Mouse (Mus musculus) stomach, embryonic 14.5 days (tissue): ENCODE measurements around the gene Fbxl16. TPM values are rescaled to one million over a fixed set of nuclear protein-coding genes. Genes with fewer than 3 reads are reported as not detected.

Source experiments
- ATAC-seq: fragments of 200-750 bp; cut with Nextera tagmentation; 2 replicates; pipeline ENCODE4 v1.8.0; 2017; ENCODE audit warnings: low read depth, moderate TSS enrichment; ENCODE audit not compliant: insufficient number of reproducible peaks, insufficient read depth, low FRiP score
- H3K27ac ChIP-seq: fragments of 300-500 bp; sonication (generic); 2 replicates; pipeline ENCODE4 v1.5.1; 2014; ENCODE audit warnings: mild to moderate bottlenecking, low read length, moderate library complexity, mixed read lengths
- H3K27me3 ChIP-seq: fragments of 300-500 bp; sonication (generic); 2 replicates; pipeline ENCODE4 v1.6.1; 2014; ENCODE audit warnings: low read length, control low read depth, mixed read lengths; ENCODE audit not compliant: control insufficient read depth, insufficient read depth
- H3K36me3 ChIP-seq: fragments of 300-500 bp; sonication (generic); 2 replicates; pipeline ENCODE4 v1.6.1; 2014; ENCODE audit warnings: mild to moderate bottlenecking, control low read depth, low read length, moderate library complexity, mixed read lengths; ENCODE audit not compliant: control insufficient read depth, insufficient read depth
- H3K4me1 ChIP-seq: fragments of 300-500 bp; sonication (generic); 2 replicates; pipeline ENCODE4 v1.6.1; 2014; ENCODE audit warnings: low read length, control low read depth, mixed read lengths; ENCODE audit not compliant: control insufficient read depth, insufficient read depth
- H3K4me2 ChIP-seq: fragments of 300-500 bp; sonication (generic); replicated peaks from 2 replicates; pipeline ENCODE4 v1.6.1; 2014; ENCODE audit warnings: low read depth, low read length, control low read depth
- H3K4me3 ChIP-seq: fragments of 300-500 bp; sonication (generic); 2 replicates; pipeline ENCODE4 v1.5.1; 2014; ENCODE audit warnings: low read depth, low read length, control low read depth
- H3K9ac ChIP-seq: fragments of 300-500 bp; sonication (generic); replicated peaks from 2 replicates; pipeline ENCODE4 v1.6.1; 2014; ENCODE audit warnings: low read depth, mild to moderate bottlenecking, control low read depth, low read length, moderate library complexity, mixed read lengths
- H3K9me3 ChIP-seq: fragments of 300-500 bp; sonication (generic); 2 replicates; pipeline ENCODE4 v1.6.1; 2016; ENCODE audit warnings: low read depth, low read length, control low read depth; ENCODE audit not compliant: control insufficient read depth
- WGBS: fragments of 180-500 bp; shearing (Covaris S2); extraction: QIAGEN DNeasy Blood & Tissue Kit; methylation state at CpG from one replicate; pipeline ENCODE4 v1.1.7; 2014; 5-methylcytosine and 5-hydroxymethylcytosine counted together
- polyA plus RNA-seq: library from polyadenylated mRNA; unstranded; fragments of >200 nt; fragmentation: Nextera tagmentation; extraction: Ambion mirVana; gene quantifications from 2 replicates; pipeline ENCODE4 v1.2.1, GENCODE M21; 2014

The Fbxl16 gene
- polyA plus RNA-seq, 1 experiment from 2014 or later: 4.5 TPM

- Histone ChIP-seq H3K27me3 (no peaks in the 10 kb centered on the region), H3K4me3 (no peak overlapping the region), H3K9ac (no peak overlapping the region), H3K4me1 (no peaks in the 10 kb centered on the region; the same call in 1 of the 2 replicates), H3K9me3 (no peaks in the 10 kb centered on the region), H3K27ac (no peak overlapping the region), H3K4me2 (no peak overlapping the region), H3K36me3 (peaks cover 23% of the 10 kb centered on the region)
- WGBS: 91% methylated on average over 5 of the region's 5 CpGs
- no peak for ATAC-seq
These were observed 30.9 kb upstream of the Fbxl16 start for GRCm38 (mm10) chr17:25777948-25778347.

- H3K4me3 ChIP-seq: no peak overlapping the region
- peaks cover 28% of the 10 kb centered on the region for H3K36me3 ChIP-seq
- H3K9me3 ChIP-seq: no peaks in the 10 kb centered on the region
- 62% methylated on average over 6 of the region's 6 CpGs for whole genome bisulfite sequencing
- ATAC-seq: no peak
- H3K4me2 ChIP-seq: no peak overlapping the region
- H3K4me1 ChIP-seq: peaks cover 8% of the 10 kb centered on the region
- H3K27ac ChIP-seq: no peak overlapping the region
- no peaks in the 10 kb centered on the region for H3K27me3 ChIP-seq
- H3K9ac ChIP-seq: no peak overlapping the region
These were observed 27.5 kb upstream of the Fbxl16 start for GRCm38 (mm10) chr17:25781339-25781738.

- ATAC-seq: no peak
- peaks cover 8% of the 10 kb centered on the region for H3K4me1 ChIP-seq
- H3K4me2 ChIP-seq: no peak overlapping the region
- no peaks in the 10 kb centered on the region for H3K27me3 ChIP-seq
- no peak overlapping the region for H3K4me3 ChIP-seq
- WGBS: 74% methylated on average over 7 of the region's 7 CpGs
- H3K36me3 ChIP-seq: peaks cover 28% of the 10 kb centered on the region
- H3K9ac ChIP-seq: no peak overlapping the region
- no peaks in the 10 kb centered on the region for H3K9me3 ChIP-seq
- H3K27ac ChIP-seq: no peak overlapping the region
These were observed 25.8 kb upstream of the Fbxl16 start for GRCm38 (mm10) chr17:25783086-25783485.

GRCm38 (mm10) chr17:25783861-25784574 is 24.9 kb upstream of the Fbxl16 start:
- peaks cover 29% of the 10 kb centered on the region for H3K36me3 ChIP-seq
- WGBS: 76% methylated on average over 15 of the region's 15 CpGs

GRCm38 (mm10) chr17:25785281-25785745 is 23.6 kb upstream of the Fbxl16 start, which contains the start of gene Haghl:
Gene Haghl (minus strand): TSS chr17:25785673.
- WGBS: 1% methylated on average over 23 of the region's 23 CpGs
- Histone ChIP-seq H3K36me3 (peaks cover 37% of the 10 kb centered on the region), H3K27me3 (no peaks in the 10 kb centered on the region), H3K4me1 (peaks cover 8% of the 10 kb centered on the region), H3K4me3 (peak within 1 kb of the TSS; percentile 67), H3K27ac (peak within 1 kb of the TSS; percentile 77), H3K4me2 (peak within 1 kb of the TSS; percentile 92), H3K9me3 (no peaks in the 10 kb centered on the region), H3K9ac (peak within 1 kb of the TSS; percentile 43)
- ATAC-seq: peak; percentile 80

More at GRCm38 (mm10) chr17:25783861-25784574, 24.9 kb upstream of the Fbxl16 start:
- Histone ChIP-seq H3K9me3 (no peaks in the 10 kb centered on the region), H3K4me1 (peaks cover 8% of the 10 kb centered on the region), H3K4me2 (peak overlapping the region; percentile 92), H3K27ac (no peak overlapping the region; the same call in 1 of the 2 replicates), H3K27me3 (no peaks in the 10 kb centered on the region), H3K4me3 (peak overlapping the region; percentile 67), H3K9ac (peak overlapping the region; percentile 43; the same call in 1 of the 2 replicates)
- no peak for ATAC-seq

GRCm38 (mm10) chr17:25786280-25786679 is 22.6 kb upstream of the Fbxl16 start, which contains the start of gene Ccdc78:
Gene Ccdc78 (plus strand): TSS chr17:25786580.
- Histone ChIP-seq H3K27me3 (no peaks in the 10 kb centered on the region), H3K36me3 (peaks cover 32% of the 10 kb centered on the region), H3K27ac (peak within 1 kb of the TSS; percentile 77), H3K4me1 (peaks cover 16% of the 10 kb centered on the region), H3K4me2 (peak within 1 kb of the TSS; percentile 92), H3K4me3 (peak within 1 kb of the TSS; percentile 67), H3K9me3 (no peaks in the 10 kb centered on the region), H3K9ac (peak within 1 kb of the TSS; percentile 43)
- ATAC-seq: no peak
- whole genome bisulfite sequencing: 77% methylated on average over 3 of the region's 3 CpGs

GRCm38 (mm10) chr17:25786781-25787504 is 21.9 kb upstream of the Fbxl16 start:
- H3K36me3 ChIP-seq: peaks cover 25% of the 10 kb centered on the region
- no peak overlapping the region for H3K9ac ChIP-seq
- peaks cover 19% of the 10 kb centered on the region for H3K4me1 ChIP-seq
- no peaks in the 10 kb centered on the region for H3K9me3 ChIP-seq
- H3K4me3 ChIP-seq: no peak overlapping the region
- no peaks in the 10 kb centered on the region for H3K27me3 ChIP-seq
- H3K4me2 ChIP-seq: no peak overlapping the region
- 94% methylated on average over 9 of the region's 9 CpGs for WGBS
- ATAC-seq: no peak
- H3K27ac ChIP-seq: no peak overlapping the region

GRCm38 (mm10) chr17:25791320-25791842 is 17.5 kb upstream of the Fbxl16 start:
- peak overlapping the region; percentile 85 for H3K4me3 ChIP-seq
- H3K9ac ChIP-seq: peak overlapping the region; percentile 54; the same call in 1 of the 2 replicates
- H3K4me2 ChIP-seq: peak overlapping the region; percentile 85
- 25% methylated on average over 19 of the region's 19 CpGs for WGBS
- no peak for ATAC-seq
- no peaks in the 10 kb centered on the region for H3K27me3 ChIP-seq
- no peaks in the 10 kb centered on the region for H3K9me3 ChIP-seq
- H3K36me3 ChIP-seq: peaks cover 11% of the 10 kb centered on the region
- peaks cover 33% of the 10 kb centered on the region for H3K4me1 ChIP-seq
- H3K27ac ChIP-seq: no peak overlapping the region; the same call in 1 of the 2 replicates
